Mouse (Mus musculus) heart, postnatal 0 days (tissue): ENCODE results near the gene Cbl. TPM values are rescaled to one million over a fixed set of nuclear protein-coding genes. Genes with fewer than 3 reads are reported as not detected.

Experiments used
- ATAC-seq: fragments of 200-750 bp; cut with Nextera tagmentation; 2 replicates; pipeline ENCODE4 v1.8.0; 2017; ENCODE audit warnings: low read depth, moderate number of reproducible peaks, moderate library complexity; ENCODE audit not compliant: insufficient read depth
- DNase-seq: peaks from one replicate; pipeline ENCODE4 v3.0.0-alpha.2; 2016; ENCODE audit warnings: low spot score
- H3K27ac ChIP-seq: fragments of 300-500 bp; sonication (generic); 2 replicates; pipeline ENCODE4 v1.5.1; 2014; ENCODE audit warnings: low read depth, mild to moderate bottlenecking
- H3K27me3 ChIP-seq: fragments of 300-500 bp; sonication (generic); 2 replicates; pipeline ENCODE4 v1.6.1; 2014; ENCODE audit warnings: low read length, mixed read lengths; ENCODE audit not compliant: control insufficient read depth, insufficient read depth
- H3K36me3 ChIP-seq: fragments of 300-500 bp; sonication (generic); replicated peaks from 2 replicates; pipeline ENCODE4 v1.6.1; 2014; ENCODE audit warnings: low read length, mixed read lengths; ENCODE audit not compliant: control insufficient read depth, insufficient read depth
- H3K4me1 ChIP-seq: fragments of 300-500 bp; sonication (generic); 2 replicates; pipeline ENCODE4 v1.6.1; 2014; ENCODE audit warnings: antibody characterized with exemption; ENCODE audit not compliant: control insufficient read depth, insufficient read depth
- H3K4me2 ChIP-seq: fragments of 300-500 bp; sonication (generic); 2 replicates; pipeline ENCODE4 v1.6.1; 2014; ENCODE audit warnings: low read depth, mild to moderate bottlenecking, low read length, moderate library complexity
- H3K4me3 ChIP-seq: fragments of 300-500 bp; sonication (generic); 2 replicates; pipeline ENCODE4 v1.5.1; 2014; ENCODE audit warnings: low read depth, low read length
- H3K9ac ChIP-seq: fragments of 300-500 bp; sonication (generic); replicated peaks from 2 replicates; pipeline ENCODE4 v1.6.1; 2014; ENCODE audit warnings: low read depth, low read length, mixed read lengths
- H3K9me3 ChIP-seq: fragments of 300-500 bp; sonication (generic); replicated peaks from 2 replicates; pipeline ENCODE4 v1.6.1; 2016; ENCODE audit warnings: low read length; ENCODE audit not compliant: control insufficient read depth
- CTCF ChIP-seq: IDR thresholded peaks from 2 replicates; pipeline ENCODE4 v1.5.1; 2016; ENCODE audit warnings: antibody characterized with exemption, control low read depth, low read depth
- EP300 ChIP-seq: IDR thresholded peaks from 2 replicates; pipeline ENCODE4 v1.6.1; 2016; ENCODE audit warnings: antibody characterized with exemption, low read depth
- WGBS: fragments of 180-500 bp; shearing (Covaris S2); extraction: QIAGEN DNeasy Blood & Tissue Kit; methylation state at CpG from one replicate; pipeline ENCODE4 v1.1.7; 2014; 5-methylcytosine and 5-hydroxymethylcytosine counted together
- polyA plus RNA-seq: library from polyadenylated mRNA; unstranded; fragments of >200 nt; fragmentation: Nextera tagmentation; extraction: Ambion mirVana; gene quantifications from 2 replicates; pipeline ENCODE4 v1.2.1, GENCODE M21; 2015
- total RNA-seq: library from RNA; depleted of rRNA; stranded (reverse); fragments of >200 nt; gene quantifications from 2 replicates; pipeline ENCODE4 v1.2.3, GENCODE M21; 2014; ENCODE audit warnings: low replicate concordance

The Cbl gene
- total and polyA plus RNA-seq, 2 experiments from 2014 or later: 5.2 to 17.6 TPM

DNA sequence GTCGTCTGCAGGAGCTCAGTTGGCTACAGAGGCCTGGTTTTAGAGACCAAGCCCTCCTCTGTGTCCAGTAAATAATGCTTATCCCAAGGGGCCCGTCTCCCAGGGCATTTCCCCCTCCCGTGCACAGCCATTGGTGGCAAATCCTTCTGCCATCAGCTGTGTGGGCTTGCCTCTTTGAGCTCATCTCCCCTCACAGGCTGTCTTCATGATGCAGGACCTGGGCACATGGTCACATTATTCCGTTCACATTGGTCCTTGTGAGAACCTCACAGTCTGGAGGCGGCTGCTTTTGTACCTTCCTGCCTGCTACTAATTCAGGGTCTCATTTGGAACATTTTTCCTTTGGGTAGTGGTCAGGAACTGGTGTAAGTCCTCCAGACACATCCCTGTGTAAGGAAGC lies 91.9 kb downstream of the Cbl start:
- H3K27me3 ChIP-seq: no peaks in the 10 kb centered on the region
- no peak overlapping the region for H3K27ac ChIP-seq
- H3K4me2 ChIP-seq: no peak overlapping the region
- no peaks in the 10 kb centered on the region for H3K9me3 ChIP-seq
- 55% methylated on average over 5 of the region's 5 CpGs for WGBS
- DNase-seq (no peak), ATAC-seq (no peak)
- no peak overlapping the region for H3K9ac ChIP-seq
- H3K4me1 ChIP-seq: 0 out of 2 replicates have a peak, but pooled peaks cover under 1% of the 10 kb centered on the region
- TF ChIP-seq EP300 (no peak), CTCF (no peak)
- peaks cover 76% of the 10 kb centered on the region for H3K36me3 ChIP-seq
- H3K4me3 ChIP-seq: no peak overlapping the region

DNA sequence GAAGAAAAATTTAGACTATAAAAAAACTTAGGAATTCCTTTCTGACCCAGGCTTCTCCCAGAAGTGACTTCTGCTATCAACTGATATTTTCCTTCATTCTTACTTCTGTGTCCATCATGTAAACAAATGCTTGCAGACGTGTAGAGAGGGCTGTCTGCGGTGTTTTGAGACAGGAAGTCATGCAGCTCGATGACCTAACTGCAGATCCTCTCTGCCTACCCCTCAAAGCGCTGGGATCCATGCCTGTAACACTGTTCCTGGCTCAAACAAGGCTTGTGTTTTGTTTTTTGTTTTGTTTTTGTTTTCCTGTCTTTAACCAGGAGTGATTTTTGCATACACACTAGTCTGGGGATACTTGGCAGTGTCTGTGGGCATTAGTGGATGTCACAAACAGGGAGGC lies 96.0 kb downstream of the Cbl start:
- no peak for DNase-seq
- peaks cover 21% of the 10 kb centered on the region for H3K4me1 ChIP-seq
- TF ChIP-seq CTCF: no peak
- TF ChIP-seq EP300: no peak
- H3K4me2 ChIP-seq: no peak overlapping the region
- no peak overlapping the region for H3K4me3 ChIP-seq
- peaks cover 60% of the 10 kb centered on the region for H3K36me3 ChIP-seq
- no peaks in the 10 kb centered on the region for H3K9me3 ChIP-seq
- no peak overlapping the region for H3K9ac ChIP-seq
- no peaks in the 10 kb centered on the region for H3K27me3 ChIP-seq
- no peak for ATAC-seq
- WGBS: 54% methylated on average over 4 of the region's 4 CpGs
- H3K27ac ChIP-seq: no peak overlapping the region

DNA sequence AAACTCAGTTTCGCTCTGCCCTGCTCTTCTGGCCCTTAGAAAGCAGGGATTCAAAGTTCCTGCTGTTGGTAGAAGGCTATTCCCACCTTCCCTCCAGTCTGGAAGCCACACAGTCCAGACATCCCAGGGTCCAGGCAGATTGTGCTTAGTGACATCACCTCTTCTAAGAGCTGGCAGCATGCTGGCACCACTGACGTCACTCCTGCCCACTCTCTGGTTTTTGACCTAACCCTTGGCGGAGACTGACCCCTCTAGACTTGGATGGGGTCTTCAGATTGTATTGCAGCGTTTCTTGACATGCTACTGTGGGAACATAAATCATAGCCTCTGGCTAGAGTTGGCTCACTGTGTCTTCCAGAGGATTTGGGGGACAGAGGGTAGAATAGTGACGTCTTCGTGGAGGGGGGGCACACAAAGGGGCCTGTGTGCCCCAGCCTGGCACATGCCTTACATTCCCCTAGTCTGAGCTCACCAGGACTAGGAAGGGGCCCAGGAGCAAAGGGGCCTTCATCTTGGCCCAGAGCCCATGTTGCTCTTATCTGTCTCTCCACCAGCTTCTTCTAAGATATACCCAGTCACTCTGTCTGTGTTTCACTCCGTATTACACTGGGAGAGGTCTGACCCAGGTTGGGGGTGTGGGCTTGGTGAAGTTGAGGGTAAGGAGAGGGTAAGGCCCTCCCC lies 98.0 kb downstream of the Cbl start:
- Histone ChIP-seq H3K27me3 (no peaks in the 10 kb centered on the region), H3K4me3 (peak overlapping the region; percentile 76), H3K36me3 (peaks cover 43% of the 10 kb centered on the region), H3K4me2 (peak overlapping the region; percentile 91), H3K27ac (peak overlapping the region; percentile 97), H3K4me1 (peaks cover 23% of the 10 kb centered on the region), H3K9me3 (no peaks in the 10 kb centered on the region), H3K9ac (peak overlapping the region; percentile 87)
- peak; percentile 37 for DNase-seq
- TF ChIP-seq EP300: peak; percentile 22; the same call in 1 of the 2 replicates
- no peak for TF ChIP-seq CTCF
- WGBS: 12% methylated on average over 7 of the region's 7 CpGs
- peak; percentile 24 for ATAC-seq

DNA sequence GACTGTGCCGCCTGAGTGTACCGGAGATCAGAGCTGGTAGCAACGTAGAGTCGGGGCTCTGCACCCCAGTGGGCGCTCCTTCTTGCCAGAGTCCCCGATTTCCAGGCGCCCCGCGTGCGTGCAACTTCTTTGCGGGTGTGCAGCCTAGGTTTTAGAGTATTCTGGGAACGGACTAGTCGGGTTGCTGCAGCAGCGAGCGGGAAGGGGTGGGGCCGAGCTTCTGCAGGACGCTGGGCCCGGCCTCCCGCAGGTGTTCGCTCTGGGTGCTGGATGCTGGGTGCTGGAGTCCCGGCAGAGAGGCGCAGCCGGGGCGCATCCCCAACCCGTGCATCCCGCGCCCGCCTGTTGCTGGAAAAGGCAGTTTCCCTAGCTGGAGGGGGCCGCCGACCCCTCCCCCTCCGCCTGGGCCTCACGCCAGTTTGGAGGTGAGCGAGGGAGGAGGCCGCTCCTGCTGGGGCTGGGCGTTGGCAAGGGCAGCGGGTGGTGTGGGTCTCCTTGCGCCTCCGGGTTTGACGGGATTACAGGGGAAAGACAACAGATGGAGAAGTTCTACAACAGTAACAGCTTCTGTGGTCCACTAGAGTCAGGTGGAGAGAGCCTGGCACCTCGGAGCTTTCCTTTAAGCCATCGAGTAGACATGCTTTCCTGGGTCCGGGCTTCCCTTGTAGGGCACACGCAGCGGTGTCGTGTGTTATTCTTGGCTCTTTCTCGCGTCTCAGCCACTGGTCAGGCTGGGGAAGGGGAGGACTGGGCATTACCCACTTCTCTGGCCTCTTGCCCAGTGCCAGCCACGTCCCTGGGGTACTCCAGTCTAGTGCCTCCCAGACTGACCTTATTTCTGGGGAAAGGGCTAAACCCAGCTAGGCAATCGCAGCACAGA lies 98.8 kb downstream of the Cbl start:
- H3K4me2 ChIP-seq: peak overlapping the region; percentile 91
- DNase-seq (peak; percentile 43), ATAC-seq (peak; percentile 10; the same call in 1 of the 2 replicates)
- peaks cover 35% of the 10 kb centered on the region for H3K36me3 ChIP-seq
- peak overlapping the region; percentile 76 for H3K4me3 ChIP-seq
- peak overlapping the region; percentile 97 for H3K27ac ChIP-seq
- H3K9ac ChIP-seq: peak overlapping the region; percentile 87
- TF ChIP-seq CTCF: no peak
- TF ChIP-seq EP300: peak; percentile 17; the same call in 1 of the 2 replicates
- H3K4me1 ChIP-seq: peaks cover 31% of the 10 kb centered on the region
- WGBS: under 1% methylated on average over 46 of the region's 49 CpGs
- no peaks in the 10 kb centered on the region for H3K9me3 ChIP-seq
- no peaks in the 10 kb centered on the region for H3K27me3 ChIP-seq

DNA sequence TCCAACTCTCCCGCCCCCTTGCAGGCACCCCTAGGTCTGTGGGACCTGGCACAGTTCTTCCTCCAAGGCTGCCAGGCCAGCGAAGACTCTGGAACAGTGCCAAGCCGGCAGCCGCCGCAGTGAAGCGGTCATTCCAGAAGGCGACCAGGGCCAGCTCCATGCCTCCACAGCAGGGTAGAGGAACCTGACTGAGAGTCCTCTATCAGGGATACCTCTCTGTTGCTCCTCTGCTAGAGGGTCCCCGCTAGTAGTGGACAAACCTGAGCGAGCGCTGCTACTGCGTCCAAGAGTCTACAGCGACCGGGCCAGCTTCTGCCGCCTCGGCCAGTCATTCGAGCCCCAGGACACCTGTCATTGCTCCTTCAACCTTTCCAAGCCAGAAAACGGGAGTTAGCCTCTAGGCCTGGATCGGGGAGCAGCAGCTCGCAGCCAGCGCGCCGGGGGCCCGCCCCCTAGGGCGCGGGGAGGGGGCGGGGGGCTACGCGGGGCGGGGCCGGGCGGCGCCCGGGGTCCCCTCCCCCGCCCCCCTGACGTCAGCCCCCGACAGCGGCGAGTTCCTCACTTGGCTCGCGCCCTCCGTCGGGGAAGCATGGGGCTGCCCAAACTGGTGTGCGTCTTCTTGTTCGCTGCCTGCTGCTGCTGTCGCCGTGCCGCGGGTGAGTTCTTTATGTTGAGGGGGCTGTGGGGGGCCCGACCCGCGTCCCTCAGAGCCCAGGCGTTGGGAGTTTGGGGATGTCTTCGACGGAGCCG lies 99.6 kb downstream of the Cbl start, which contains the start of gene Mcam:
Mcam (plus strand) TSS at position 369 of the 750 bp plus-strand sequence.
- Histone ChIP-seq H3K4me1 (peaks cover 39% of the 10 kb centered on the region), H3K36me3 (peaks cover 27% of the 10 kb centered on the region), H3K27ac (peak within 1 kb of the TSS; percentile 97), H3K4me3 (peak within 1 kb of the TSS; percentile 76), H3K27me3 (no peaks in the 10 kb centered on the region), H3K9me3 (no peaks in the 10 kb centered on the region), H3K9ac (peak within 1 kb of the TSS; percentile 87), H3K4me2 (peak within 1 kb of the TSS; percentile 91)
- under 1% methylated on average over 43 of the region's 55 CpGs for WGBS
- ATAC-seq (peak; percentile 36), DNase-seq (peak; percentile 58)
- TF ChIP-seq CTCF (no peak), EP300 (0 out of 2 replicates have a peak, but pooled peaks have one; percentile 16)
